ENCODE assay signal across 29 mouse cellular contexts in genomic region chr17:78379079-78379729, GRCm38 (mm10). TPM values are rescaled to one million over a fixed set of nuclear protein-coding genes. Genes with fewer than 3 reads are reported as not detected.
DNase-seq lines count a peak whose midpoint lies in the region; ATAC-seq and TF ChIP-seq lines count a peak whose summit lies in the region.
"Had no signal": no experiment of that assay in that cellular context is flagged by ENCODE, and none has a peak within 500 bp of the region (broad histone marks: within the 10 kb centered on the region; RNA-seq: fewer than 3 reads in every experiment).

No protein-coding gene starts in this region.

- no peak for TF ChIP-seq CTCF in kidney, postnatal 0 days (IDR thresholded peaks at IDR 0.05; ENCODE audit: low read depth)
- no peak for TF ChIP-seq CTCF in liver, postnatal 0 days (IDR thresholded peaks at IDR 0.05; ENCODE audit: low read depth)

- no peak overlapping the region for H3K4me3 ChIP-seq in heart, embryonic 10.5 days
- H3K4me3 ChIP-seq in kidney, postnatal 0 days (replicated peaks; ENCODE audit: low read depth, low read length), result no peak overlapping the region
- H3K4me3 ChIP-seq in limb, embryonic 10.5 days, result no peak overlapping the region
- H3K4me3 ChIP-seq in liver, postnatal 0 days (ENCODE audit: low read depth, low read length), result no peak overlapping the region
- H3K4me3 ChIP-seq: embryonic facial prominence, embryonic 12.5 days; heart, embryonic 15.5 days; hindbrain, embryonic 13.5 days; liver, embryonic 13.5 days; lung, embryonic 15.5 days; myocyte; neural tube, embryonic 12.5 days had no signal

- H3K36me3 ChIP-seq in heart, embryonic 10.5 days, result peaks cover 29% of the 10 kb centered on the region
- peaks cover 12% of the 10 kb centered on the region for H3K36me3 ChIP-seq in kidney, postnatal 0 days (ENCODE audit: insufficient read depth, low read length)
- H3K36me3 ChIP-seq in limb, embryonic 10.5 days, result peaks cover 40% of the 10 kb centered on the region
- peaks cover 12% of the 10 kb centered on the region for H3K36me3 ChIP-seq in liver, postnatal 0 days (replicated peaks; ENCODE audit: insufficient read depth, low read length)

- DNase-seq in heart, embryonic 10.5 days (ENCODE audit: low spot score), result peak; percentile 58
- no peak for DNase-seq in heart, adult 8-10 months (ENCODE audit: low spot score)
- DNase-seq in kidney, postnatal 0 days (ENCODE audit: low spot score), result peak; percentile 49
- no peak for DNase-seq in kidney, adult 18-20 months
- DNase-seq in limb, embryonic 10.5 days (ENCODE audit: low spot score), result peak; percentile 26
- DNase-seq in liver, postnatal 0 days, result peak; percentile 12
- no peak for DNase-seq in layer of hippocampus, adult 18-20 months (ENCODE audit: low spot score in 2 of 2)
- DNase-seq: adrenal gland, postnatal 14 days; cerebellum, adult 11 months; cerebellum, adult 9-10 months; cerebellum, postnatal 36 days; embryo, embryonic 11 days; kidney, adult 11 months; kidney, postnatal 4 days; layer of hippocampus, postnatal 36 days; left cerebral cortex, postnatal 4 days; liver, embryonic 13.5 days; right cerebral cortex, adult 18-20 months; spleen, adult 18-20 months; thymus, postnatal 25 days had no signal

- peak; percentile 53; the same call in 1 of the 2 replicates for ATAC-seq in kidney, postnatal 0 days (replicated peaks; ENCODE audit: low FRiP score, low read depth)
- 0 out of 2 replicates have a peak, but pooled peaks have one; percentile 18 for ATAC-seq in liver, postnatal 0 days
- ATAC-seq: forebrain, embryonic 14.5 days; Patski had no signal

- TF ChIP-seq EP300 in liver, postnatal 0 days (IDR thresholded peaks at IDR 0.05; ENCODE audit: low read depth), result no peak

- H3K27me3 ChIP-seq in heart, embryonic 10.5 days (ENCODE audit: insufficient read depth, poor library complexity, severe bottlenecking), result no peaks in the 10 kb centered on the region
- no peaks in the 10 kb centered on the region for H3K27me3 ChIP-seq in kidney, postnatal 0 days (ENCODE audit: insufficient read depth, low read length)
- H3K27me3 ChIP-seq in limb, embryonic 10.5 days (ENCODE audit: low read depth, poor library complexity, severe bottlenecking), result no peaks in the 10 kb centered on the region
- H3K27me3 ChIP-seq in liver, postnatal 0 days (ENCODE audit: insufficient read depth, low read length), result no peaks in the 10 kb centered on the region
- H3K27me3 ChIP-seq: embryonic facial prominence, embryonic 12.5 days; heart, embryonic 15.5 days; hindbrain, embryonic 13.5 days; liver, embryonic 13.5 days; lung, embryonic 15.5 days; neural tube, embryonic 12.5 days; Patski had no signal

- H3K27ac ChIP-seq in heart, embryonic 10.5 days, result no peak overlapping the region
- H3K27ac ChIP-seq in kidney, postnatal 0 days, result no peak overlapping the region
- H3K27ac ChIP-seq in limb, embryonic 10.5 days, result no peak overlapping the region
- peak overlapping the region; percentile 42; the same call in 1 of the 2 replicates for H3K27ac ChIP-seq in liver, postnatal 0 days (ENCODE audit: low read depth)
- H3K27ac ChIP-seq: embryonic facial prominence, embryonic 12.5 days; heart, embryonic 15.5 days; hindbrain, embryonic 13.5 days; liver, embryonic 13.5 days; lung, embryonic 15.5 days; neural tube, embryonic 12.5 days had no signal

- H3K9ac ChIP-seq in kidney, postnatal 0 days (ENCODE audit: low read depth, low read length), result no peak overlapping the region
- no peak overlapping the region for H3K9ac ChIP-seq in liver, postnatal 0 days (replicated peaks)
- H3K9ac ChIP-seq: embryonic facial prominence, embryonic 12.5 days; heart, embryonic 15.5 days; hindbrain, embryonic 13.5 days; liver, embryonic 13.5 days; lung, embryonic 15.5 days; neural tube, embryonic 12.5 days had no signal

- no peak overlapping the region for H3K4me2 ChIP-seq in kidney, postnatal 0 days (ENCODE audit: low read length)
- H3K4me2 ChIP-seq in liver, postnatal 0 days (ENCODE audit: low read depth, low read length), result no peak overlapping the region; the same call in 1 of the 2 replicates
- H3K4me2 ChIP-seq: embryonic facial prominence, embryonic 12.5 days; heart, embryonic 15.5 days; hindbrain, embryonic 13.5 days; liver, embryonic 13.5 days; lung, embryonic 15.5 days; midbrain, embryonic 11.5 days; neural tube, embryonic 12.5 days had no signal

- no peaks in the 10 kb centered on the region for H3K9me3 ChIP-seq in heart, embryonic 10.5 days
- no peaks in the 10 kb centered on the region for H3K9me3 ChIP-seq in kidney, postnatal 0 days (replicated peaks; ENCODE audit: low read length)
- H3K9me3 ChIP-seq in limb, embryonic 10.5 days (replicated peaks), result no peaks in the 10 kb centered on the region
- no peaks in the 10 kb centered on the region for H3K9me3 ChIP-seq in liver, postnatal 0 days (ENCODE audit: low read length)
- H3K9me3 ChIP-seq: embryonic facial prominence, embryonic 12.5 days; heart, embryonic 15.5 days; hindbrain, embryonic 13.5 days; liver, embryonic 13.5 days; lung, embryonic 15.5 days; neural tube, embryonic 12.5 days had no signal

- 87% methylated on average over 8 of the region's 8 CpGs for WGBS in heart, embryonic 10.5 days
- 41% methylated on average over 8 of the region's 8 CpGs for WGBS in kidney, postnatal 0 days
- WGBS in limb, embryonic 10.5 days, result 70% methylated on average over 8 of the region's 8 CpGs
- WGBS in liver, postnatal 0 days (ENCODE audit: insufficient replicate concordance), result 74% methylated on average over 8 of the region's 8 CpGs

- H3K4me1 ChIP-seq in heart, embryonic 10.5 days, result peaks cover 3% of the 10 kb centered on the region; the same call in 1 of the 2 replicates
- no peaks in the 10 kb centered on the region for H3K4me1 ChIP-seq in kidney, postnatal 0 days (replicated peaks; ENCODE audit: insufficient read depth, low read length)
- H3K4me1 ChIP-seq in limb, embryonic 10.5 days, result 0 out of 2 replicates have a peak, but pooled peaks cover 3% of the 10 kb centered on the region
- peaks cover 15% of the 10 kb centered on the region for H3K4me1 ChIP-seq in liver, postnatal 0 days (ENCODE audit: insufficient read depth)
- H3K4me1 ChIP-seq: embryonic facial prominence, embryonic 12.5 days; hindbrain, embryonic 13.5 days; neural tube, embryonic 12.5 days had no signal

RNA-seq across cellular contexts. Expression of gene Fez2, which starts 38.7 kb away (rescaled TPM):
- polyA plus RNA-seq in heart, embryonic 10.5 days (2016; fragmentation: Nextera tagmentation; extraction: Ambion mirVana), result 43.7 and 44.9 TPM in 2 replicates
- total RNA-seq in heart, adult 8-10 months (2022), result 10 to 100 TPM; 77.0 to 92.6 (median 86.4) TPM
- polyA plus RNA-seq in kidney, postnatal 0 days (2015; fragmentation: Nextera tagmentation; extraction: Ambion mirVana), result 46.5 and 47.7 TPM in 2 replicates
- polyA plus RNA-seq in limb, embryonic 10.5 days (2016; fragmentation: Nextera tagmentation; extraction: Ambion mirVana), result 33.3 and 39.2 TPM in 2 replicates
- 17.3 and 20.3 TPM in 2 replicates for polyA plus RNA-seq in liver, postnatal 0 days (2015; fragmentation: Nextera tagmentation; extraction: Ambion mirVana)
- 10 to 100 TPM; 33.6 to 35.3 TPM for total RNA-seq in layer of hippocampus, adult 18-20 months (2021)

Comparison
In these comparisons a context has a peak if more than half of its experiments do, and no peak if none do; other contexts are left out.
1. DNase-seq: peak in heart, embryonic 10.5 days (single experiment), kidney, postnatal 0 days (single experiment), limb, embryonic 10.5 days (single experiment) and liver, postnatal 0 days (single experiment); none in heart, adult 8-10 months (single experiment), kidney, adult 18-20 months (single experiment) and layer of hippocampus, adult 18-20 months (0 of 2).